Mouse (Mus musculus) cortical plate, adult 2 months (tissue): ENCODE results near the gene Fen1.

Source experiments
- CTCF ChIP-seq: fragments of 200-500 bp; IDR thresholded peaks from 2 replicates; pipeline ENCODE4 v1.5.1; 2011; ENCODE audit warnings: mild to moderate bottlenecking, control low read depth, low read length; ENCODE audit not compliant: insufficient read depth; ENCODE audit errors: extremely low read depth
- POLR2A ChIP-seq: fragments of 200-500 bp; IDR thresholded peaks from 2 replicates; pipeline ENCODE4 v1.6.1; 2011; ENCODE audit warnings: mild to moderate bottlenecking, low read length, control low read depth; ENCODE audit not compliant: insufficient read depth; ENCODE audit errors: extremely low read depth

DNA sequence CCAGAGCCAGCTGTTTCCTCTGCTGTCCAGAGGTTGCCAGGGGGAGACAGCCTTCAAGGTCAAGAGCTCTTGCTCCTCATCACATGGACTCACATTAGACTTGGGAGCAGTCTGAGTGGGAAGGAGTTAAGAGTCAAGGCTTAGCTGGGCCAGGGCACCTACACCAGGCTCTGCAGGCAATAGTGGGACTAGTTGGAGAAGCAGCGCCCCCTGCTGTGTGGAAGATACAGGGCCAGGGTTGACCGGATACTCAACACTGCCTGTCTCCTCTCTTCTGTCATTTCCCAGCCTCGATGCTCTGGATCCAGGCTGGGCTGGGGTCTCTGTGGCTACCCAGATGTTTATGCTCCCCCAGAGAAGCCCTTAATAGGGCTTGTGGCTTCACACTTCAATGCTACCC lies 40.2 kb upstream of the Fen1 start:
- TF ChIP-seq CTCF (peak; percentile 51), POLR2A (no peak)
